In the genomic region with DNA sequence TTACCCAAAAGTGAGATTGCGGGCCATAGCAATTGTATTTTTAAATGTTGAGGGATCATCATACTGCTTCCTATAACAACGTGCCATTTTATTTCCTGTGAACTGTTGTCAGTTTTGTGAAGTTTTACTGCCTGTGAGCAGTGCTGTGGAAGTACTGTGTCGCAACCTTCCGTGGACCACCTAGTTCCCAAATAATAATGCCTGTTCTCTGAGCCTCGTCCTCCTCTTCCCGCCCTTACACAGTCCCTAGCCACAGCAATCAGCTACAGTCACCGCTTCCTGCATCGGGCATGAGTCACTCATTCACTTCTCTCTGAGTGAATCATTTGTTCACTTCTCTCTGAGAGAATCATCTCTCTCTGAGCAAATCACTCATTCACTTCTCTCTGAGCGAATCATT, we compare ENCODE assay signal across 22 mouse cellular contexts.
DNase-seq lines count a peak whose midpoint lies in the region; ATAC-seq and TF ChIP-seq lines count a peak whose summit lies in the region.
"Had no signal": no experiment of that assay in that cellular context is flagged by ENCODE, and none has a peak within 500 bp of the region (broad histone marks: within the 10 kb centered on the region; RNA-seq: fewer than 3 reads in every experiment).

No protein-coding gene starts in this region.

- H3K79me3 ChIP-seq in C2C12 (ENCODE audit: low read depth): peaks cover 3% of the 10 kb centered on the region

- no peaks in the 10 kb centered on the region for H3K9me3 ChIP-seq in hindbrain, embryonic 12.5 days (replicated peaks)
- H3K9me3 ChIP-seq: forebrain, embryonic 10.5 days; forebrain, embryonic 13.5 days; hindbrain, embryonic 13.5 days had no signal

- no peaks in the 10 kb centered on the region for H3K27me3 ChIP-seq in C2C12 (ENCODE audit: control insufficient read depth, insufficient read depth, insufficient read length)
- H3K27me3 ChIP-seq in hindbrain, embryonic 12.5 days: no peaks in the 10 kb centered on the region
- H3K27me3 ChIP-seq: forebrain, embryonic 13.5 days; hindbrain, embryonic 13.5 days had no signal

- TF ChIP-seq CTCF in C2C12 (IDR thresholded peaks at IDR 0.05; ENCODE audit: control insufficient read depth, insufficient read depth, insufficient read length): no peak

- no peak overlapping the region for H3K4me3 ChIP-seq in C2C12 (ENCODE audit: insufficient read depth, poor library complexity, severe bottlenecking)
- H3K4me3 ChIP-seq in hindbrain, embryonic 12.5 days: no peak overlapping the region
- H3K4me3 ChIP-seq: forebrain, embryonic 10.5 days; forebrain, embryonic 13.5 days; gastrocnemius, adult 2 months; hindbrain, embryonic 13.5 days had no signal

- peak; percentile 74 for DNase-seq in heart, adult 11 months
- no peak for DNase-seq in heart, adult 18-20 months
- DNase-seq in adrenal gland, postnatal 14 days: no peak
- DNase-seq: adrenal gland, adult 8-10 months; adrenal gland, postnatal 36 days; cerebellum, adult 18-20 months; cerebellum, adult 9-10 months; cerebellum, postnatal 36 days; gastrocnemius, adult 2 months; gastrocnemius, postnatal 14 days; kidney, adult 2 months had no signal

- H3K4me2 ChIP-seq in hindbrain, embryonic 12.5 days (replicated peaks): no peak overlapping the region
- H3K4me2 ChIP-seq: forebrain, embryonic 13.5 days; heart, embryonic 11.5 days; hindbrain, embryonic 13.5 days had no signal

- no peak overlapping the region for H3ac ChIP-seq in C2C12 (ENCODE audit: control insufficient read depth, insufficient read length, low read depth)

- H3K4me1 ChIP-seq in hindbrain, embryonic 12.5 days: no peaks in the 10 kb centered on the region
- H3K4me1 ChIP-seq: forebrain, embryonic 10.5 days; hindbrain, embryonic 13.5 days had no signal

- no peak overlapping the region for H3K9ac ChIP-seq in hindbrain, embryonic 12.5 days
- H3K9ac ChIP-seq: forebrain, embryonic 13.5 days; hindbrain, embryonic 13.5 days had no signal

- H3K27ac ChIP-seq in hindbrain, embryonic 12.5 days: no peak overlapping the region
- H3K27ac ChIP-seq: forebrain, embryonic 10.5 days; forebrain, embryonic 13.5 days; gastrocnemius, adult 2 months; hindbrain, embryonic 13.5 days had no signal

- H3K36me3 ChIP-seq in C2C12 (ENCODE audit: control insufficient read depth, insufficient read depth): peaks cover 86% of the 10 kb centered on the region
- peaks cover 55% of the 10 kb centered on the region for H3K36me3 ChIP-seq in hindbrain, embryonic 12.5 days

- WGBS in hindbrain, embryonic 12.5 days: 92% methylated on average over 9 of the region's 9 CpGs

- H3K79me2 ChIP-seq in C2C12 (ENCODE audit: control insufficient read depth, insufficient read depth): no peaks in the 10 kb centered on the region

- ATAC-seq in megakaryocyte, adult 5-6 weeks (ENCODE audit: poor library complexity, severe bottlenecking): peak; percentile 52
- ATAC-seq in hindbrain, embryonic 12.5 days (ENCODE audit: low FRiP score): no peak
- ATAC-seq: activated CD4-positive, CD25-positive, alpha-beta regulatory T cell, adult 4 months; forebrain, embryonic 13.5 days; forebrain, embryonic 16.5 days; hindbrain, embryonic 16.5 days; intestine, postnatal 0 days had no signal

TF ChIP-seq in C2C12, 6 proteins besides CTCF, POLR2A, EP300 and RAD21:
- TF ChIP-seq CEBPB (IDR thresholded peaks at IDR 0.05; ENCODE audit: low read depth) (peak; percentile 52), MYOD1 (IDR thresholded peaks at IDR 0.05; ENCODE audit: control insufficient read depth, insufficient read length, low read depth) (no peak)
TF ChIP-seq in C2C12: peak in this region for 1.
